Mouse (Mus musculus) adrenal gland, postnatal 25 days (tissue): ENCODE measurements around the gene Hist1h2bc. TPM values are rescaled to one million over a fixed set of nuclear protein-coding genes. Genes with fewer than 3 reads are reported as not detected.
A peak's percentile ranks its signal among the peaks of the same experiment; 100 is the strongest.

ENCODE experiments used
- DNase-seq: peaks from one replicate; pipeline ENCODE4 v3.0.0; 2021; ENCODE audit warnings: mixed read lengths
- microRNA-seq, 2 experiments: library from miRNA; unstranded; fragments of <30 nt; microRNA quantifications; one replicate each; pipeline ENCODE4 v1.2.0; 2021
- total RNA-seq: library from RNA; stranded (reverse); gene quantifications from 2 replicates; pipeline ENCODE4 v1.2.3, GENCODE M21; 2021

Gene Hist1h2bc
- total RNA-seq, 1 experiment from 2014 or later: 193 TPM

- DNase-seq: no peak
These were observed 53.1 kb downstream of the Hist1h2bc start for GRCm38 (mm10) chr13:23737091-23737490.

GRCm38 (mm10) chr13:23738041-23738440 is 54.0 kb downstream of the Hist1h2bc start:
- no peak for DNase-seq

GRCm38 (mm10) chr13:23738677-23739068 is 54.7 kb downstream of the Hist1h2bc start, which contains the start of gene Hist1h1c:
Hist1h1c (plus strand) TSS chr13:23738808.
- DNase-seq: peak; percentile 85

- DNase-seq: peak; percentile 88
These were observed 55.3 kb downstream of the Hist1h2bc start for GRCm38 (mm10) chr13:23739069-23739921.

GRCm38 (mm10) chr13:23739922-23740252 is 55.9 kb downstream of the Hist1h2bc start:
- no peak for DNase-seq

- no peak for DNase-seq
These were observed 56.3 kb downstream of the Hist1h2bc start for GRCm38 (mm10) chr13:23740256-23740840.

GRCm38 (mm10) chr13:23740910-23741309 is 56.9 kb downstream of the Hist1h2bc start:
- no peak for DNase-seq

- DNase-seq: no peak
These were observed 58.0 kb downstream of the Hist1h2bc start for GRCm38 (mm10) chr13:23742007-23742406.

Small RNAs within 50 kb of the gene (microRNA-seq; reads per million reads assigned to microRNA genes)
- gene Gm44350: 0 reads per million in 2 experiments

Other genes starting within 250 kb of the Hist1h2bc start
- not detected in 2 replicates for gene Btn1a1, start 218.3 kb upstream of the Hist1h2bc start, total RNA-seq
- gene Btn2a2, start 195.3 kb upstream of the Hist1h2bc start, total RNA-seq: not detected in 2 replicates
- 474 and 516 TPM in 2 replicates for gene Hist1h4h, start 153.1 kb upstream of the Hist1h2bc start, total RNA-seq
- gene Hist1h2af, start 150.3 kb upstream of the Hist1h2bc start, total RNA-seq: 63.3 and 106 TPM in 2 replicates
- 24.0 and 39.4 TPM in 2 replicates for gene Hist1h3g, start 148.8 kb upstream of the Hist1h2bc start, total RNA-seq
- gene Hist1h2bh, start 140.8 kb upstream of the Hist1h2bc start, total RNA-seq: 6.6 and 6.8 TPM in 2 replicates
- 33.9 and 36.7 TPM in 2 replicates for gene Hist1h3f, start 140.1 kb upstream of the Hist1h2bc start, total RNA-seq
- 127 and 189 TPM in 2 replicates for gene Hist1h4f, start 132.6 kb upstream of the Hist1h2bc start, total RNA-seq
- gene Hist1h1d, start 130.9 kb upstream of the Hist1h2bc start, total RNA-seq: 9.5 TPM in 2 replicates
- 66.8 and 86.4 TPM in 2 replicates for gene Hist1h3e, start 121.8 kb upstream of the Hist1h2bc start, total RNA-seq
- gene Hist1h2ae, start 113.0 kb upstream of the Hist1h2bc start, total RNA-seq: 14.5 and 15.5 TPM in 2 replicates
- 106 and 130 TPM in 2 replicates for gene Hist1h2bg, start 112.8 kb upstream of the Hist1h2bc start, total RNA-seq
- gene Hist1h2bf, start 110.0 kb upstream of the Hist1h2bc start, total RNA-seq: 61.2 and 62.9 TPM in 2 replicates
- 2.3 and 9.6 TPM in 2 replicates for gene Hist1h2ad, start 109.8 kb upstream of the Hist1h2bc start, total RNA-seq
- 12.9 and 16.6 TPM in 2 replicates for gene Hist1h3d, start 108.4 kb upstream of the Hist1h2bc start, total RNA-seq
- 174 and 185 TPM in 2 replicates for gene Hist1h4d, start 102.6 kb upstream of the Hist1h2bc start, total RNA-seq
- gene Hist1h2be, start 63.1 kb upstream of the Hist1h2bc start, total RNA-seq: 18.6 and 18.8 TPM in 2 replicates
- 102 and 118 TPM in 2 replicates for gene Hist1h1e, start 61.6 kb upstream of the Hist1h2bc start, total RNA-seq
- gene Hist1h2ac, start 251 bp upstream of the Hist1h2bc start, total RNA-seq: 3.5 and 4.3 TPM in 2 replicates
- not detected in 2 replicates for gene Hist1h1t, start 11.6 kb downstream of the Hist1h2bc start, total RNA-seq
- gene Hist1h4c, start 14.3 kb downstream of the Hist1h2bc start, total RNA-seq: 97.6 and 116 TPM in 2 replicates
- 37.3 and 49.1 TPM in 2 replicates for gene Hfe, start 26.7 kb downstream of the Hist1h2bc start, total RNA-seq
- gene Hist1h1c, start 54.6 kb downstream of the Hist1h2bc start, total RNA-seq: 248 and 316 TPM in 2 replicates
- gene Hist1h3c, start 61.4 kb downstream of the Hist1h2bc start, total RNA-seq: 33.0 and 40.6 TPM in 2 replicates
- gene Hist1h2bb, start 62.5 kb downstream of the Hist1h2bc start, total RNA-seq: 56.1 and 68.8 TPM in 2 replicates
- 76.6 and 90.4 TPM in 2 replicates for gene Hist1h2ab, start 66.9 kb downstream of the Hist1h2bc start, total RNA-seq
- gene Hist1h3b, start 68.1 kb downstream of the Hist1h2bc start, total RNA-seq: 94.0 and 112 TPM in 2 replicates
- gene Hist1h4b, start 72.8 kb downstream of the Hist1h2bc start, total RNA-seq: 127 and 163 TPM in 2 replicates
- 73.8 and 80.4 TPM in 2 replicates for gene Hist1h4a, start 77.0 kb downstream of the Hist1h2bc start, total RNA-seq
- 78.8 and 80.4 TPM in 2 replicates for gene Hist1h3a, start 78.2 kb downstream of the Hist1h2bc start, total RNA-seq
- gene Hist1h1a, start 79.5 kb downstream of the Hist1h2bc start, total RNA-seq: 76.4 and 84.2 TPM in 2 replicates
- gene Trim38, start 85.7 kb downstream of the Hist1h2bc start, total RNA-seq: 0.33 TPM in 1 of 2 replicates, not detected in the other
- 0.81 TPM in 1 of 2 replicates, not detected in the other for gene Slc17a2, start 122.8 kb downstream of the Hist1h2bc start, total RNA-seq
- 0.38 and 0.46 TPM in 2 replicates for gene Slc17a3, start 155.2 kb downstream of the Hist1h2bc start, total RNA-seq
- gene Slc17a1, start 183.6 kb downstream of the Hist1h2bc start, total RNA-seq: not detected in 2 replicates
- 0.30 TPM in 1 of 2 replicates, not detected in the other for gene Slc17a4, start 230.8 kb downstream of the Hist1h2bc start, total RNA-seq
- gene Hist1h2ba, start 250.0 kb downstream of the Hist1h2bc start, total RNA-seq: not detected in 2 replicates